Mouse (Mus musculus): Measurements from ENCODE around the gene Cdc25b. TPM values are rescaled to one million over a fixed set of nuclear protein-coding genes. Genes with fewer than 3 reads are reported as not detected.

The Cdc25b gene
- polyA plus RNA-seq (2017; shearing (Covaris generic)), result 100 to 1,000 TPM in 1 of 2 experiments, 10 to 100 TPM in 1; 71.8 to 191 TPM

GRCm38 (mm10) chr2:131186771-131187601 is at the start of gene Cdc25b, which contains the start of gene Spef1:
Cdc25b (plus strand) TSS chr2:131186949.
Spef1 (minus strand) TSS chr2:131187282.

DNA sequence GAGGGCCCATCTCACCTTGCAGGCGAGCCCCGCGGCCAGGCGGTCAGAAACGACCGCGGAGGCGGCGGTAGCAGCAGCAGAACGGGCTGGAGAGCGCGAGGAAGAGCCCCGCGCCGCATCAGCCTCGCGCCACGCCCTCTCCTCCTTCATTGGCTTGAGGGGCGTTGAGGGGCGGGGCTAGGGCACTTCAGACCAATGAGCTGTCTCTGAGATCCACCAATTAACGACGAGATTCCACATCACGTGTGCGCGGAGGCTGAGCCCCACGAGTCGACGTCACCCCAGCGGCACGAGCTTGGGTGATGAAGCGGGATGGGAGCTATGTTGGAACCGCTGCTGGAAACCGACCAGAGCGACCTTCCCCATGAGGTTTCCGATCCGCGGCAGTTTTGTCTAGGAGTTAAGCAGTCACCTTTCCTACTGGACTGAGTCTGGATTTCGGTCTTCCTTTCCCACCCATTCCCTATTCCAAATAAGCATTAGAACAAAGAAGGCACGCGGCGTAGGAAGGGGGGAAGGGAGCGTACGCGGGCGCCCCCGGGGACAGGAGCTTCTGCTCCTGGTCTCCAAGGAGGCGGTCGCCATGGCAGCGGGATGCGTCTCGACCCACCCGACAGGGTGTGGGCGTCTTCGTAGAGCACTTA is 26.7 kb upstream of the Cdc25b start, which contains the start of gene 1700037H04Rik:
TSS of gene 1700037H04Rik (minus strand) at position 144 of the 644 bp plus-strand sequence.

DNA sequence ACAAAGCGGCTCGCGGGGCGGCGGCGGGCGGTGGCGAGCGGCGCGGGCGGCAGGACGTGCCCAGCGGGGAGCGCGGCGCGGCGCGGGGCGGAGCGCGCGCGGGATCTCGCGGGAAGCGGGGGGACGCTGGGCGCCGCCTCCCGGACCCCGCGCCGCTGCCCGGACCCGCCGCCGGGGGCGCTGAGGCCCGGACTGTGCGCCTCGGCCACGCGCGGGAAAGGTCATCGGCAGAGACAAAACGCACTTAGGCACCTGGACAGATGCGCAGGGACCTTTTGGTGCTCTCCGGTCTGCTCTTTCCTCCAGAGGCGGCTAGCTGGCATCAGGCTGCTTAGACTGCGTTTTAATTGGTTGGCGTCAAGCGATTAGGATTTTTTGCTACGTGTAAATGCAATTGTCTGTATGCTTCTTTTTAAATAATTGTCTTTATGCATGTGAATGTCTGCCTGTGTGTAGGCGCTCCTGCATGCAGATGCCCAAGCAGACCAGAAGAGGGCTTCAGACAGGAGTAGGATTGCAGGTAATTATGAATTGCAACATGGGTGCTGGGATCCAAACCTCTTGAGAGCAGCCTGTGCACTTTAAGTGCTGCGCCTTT is 6.7 kb upstream of the Cdc25b start, which contains the start of gene Cenpb:
TSS of gene Cenpb (minus strand) at position 78 of the 598 bp plus-strand sequence.

DNA sequence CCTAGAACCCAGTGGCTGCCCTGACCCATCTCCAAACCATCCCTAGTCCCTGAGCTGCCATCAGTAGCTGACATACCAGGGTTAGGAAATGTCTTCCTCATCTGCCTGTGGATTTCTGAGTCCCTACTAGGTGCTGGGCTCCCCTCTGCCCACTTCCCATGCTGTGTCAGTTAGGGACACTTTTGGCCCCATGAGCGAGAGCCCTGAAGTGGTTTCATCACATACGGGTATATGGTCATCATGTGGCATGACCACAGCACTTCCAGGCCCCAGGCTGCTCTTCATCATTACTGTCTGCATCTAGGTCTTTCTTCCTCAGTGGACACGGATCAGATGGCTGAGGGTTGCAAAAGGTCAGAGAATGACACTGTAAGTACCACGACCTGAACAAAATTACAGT is 20.0 kb downstream of the Cdc25b start, which contains the start of gene Ap5s1:
TSS of gene Ap5s1 (plus strand) at position 301 of the 400 bp plus-strand sequence.

DNA sequence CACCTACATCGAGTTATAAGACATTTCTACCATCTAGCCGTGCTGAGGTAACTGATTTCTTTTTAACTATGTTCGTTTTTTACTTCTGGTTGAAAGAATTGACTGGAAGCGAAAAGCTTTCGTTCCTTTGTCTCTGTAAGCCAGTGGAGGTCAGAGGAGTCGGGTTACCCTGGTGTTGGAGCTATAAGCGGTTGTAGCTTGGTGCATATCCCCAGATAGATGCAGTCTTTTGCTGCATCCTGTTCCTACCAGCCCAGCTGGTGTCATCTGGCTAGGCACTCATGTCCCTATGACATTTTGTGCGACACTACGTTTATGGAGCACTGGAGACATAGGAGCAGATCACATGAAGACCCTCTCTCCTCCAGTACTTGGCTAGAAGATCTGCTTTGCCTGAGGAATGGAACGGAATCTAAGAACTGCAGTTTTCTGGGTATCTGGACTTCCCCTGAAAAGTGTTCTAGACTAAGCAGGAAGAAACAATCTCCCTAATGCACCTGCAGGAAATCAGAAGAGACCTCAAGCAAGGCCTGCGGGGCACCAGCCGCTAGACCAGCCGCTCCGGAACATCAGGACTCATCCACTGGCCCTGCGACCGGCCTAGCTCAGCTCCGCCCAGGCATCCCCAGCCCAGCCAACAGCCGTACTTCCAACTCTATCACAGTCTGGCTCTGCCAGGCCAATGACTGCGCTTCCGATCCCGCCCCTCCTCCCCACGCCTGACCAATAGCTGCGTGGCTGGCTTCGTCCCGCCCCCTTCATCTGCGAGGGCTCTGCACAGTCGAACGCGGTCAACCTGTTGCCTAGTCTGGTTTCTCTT is 46.8 kb downstream of the Cdc25b start, which contains the start of gene Mavs:
TSS of gene Mavs (plus strand) at position 757 of the 820 bp plus-strand sequence.

Other genes starting within 250 kb of the Cdc25b start
- under 1 TPM in 1 of 2 experiments, not detected in 1; 0.74 TPM for gene Gfra4, start 143.9 kb upstream of the Cdc25b start, polyA plus RNA-seq (2017; shearing (Covaris generic))
- gene Adam33, start 123.1 kb upstream of the Cdc25b start, polyA plus RNA-seq (2017; shearing (Covaris generic)), result 1 to 10 TPM in 1 of 2 experiments, under 1 TPM in 1; 0.24 to 1.2 TPM
- 1 to 10 TPM in 1 of 2 experiments, under 1 TPM in 1; 0.47 to 1.5 TPM for gene Siglec1, start 100.2 kb upstream of the Cdc25b start, polyA plus RNA-seq (2017; shearing (Covaris generic))
- not detected for gene Hspa12b, start 59.7 kb upstream of the Cdc25b start, polyA plus RNA-seq (2017; shearing (Covaris generic))
- not detected for gene Gm11037, start 53.5 kb upstream of the Cdc25b start, polyA plus RNA-seq (2017; shearing (Covaris generic))
- gene 1700037H04Rik, start 26.9 kb upstream of the Cdc25b start, polyA plus RNA-seq (2017; shearing (Covaris generic)), result 10 to 100 TPM; 29.1 to 30.9 TPM
- 1 to 10 TPM; 4.0 to 7.9 TPM for gene Cenpb, start 6.9 kb upstream of the Cdc25b start, polyA plus RNA-seq (2017; shearing (Covaris generic))
- under 1 TPM; 0.45 to 0.85 TPM for gene Spef1, start 333 bp downstream of the Cdc25b start, polyA plus RNA-seq (2017; shearing (Covaris generic))
- gene Ap5s1, start 20.1 kb downstream of the Cdc25b start, polyA plus RNA-seq (2017; shearing (Covaris generic)), result 10 to 100 TPM; 17.8 to 24.0 TPM
- gene Mavs, start 47.1 kb downstream of the Cdc25b start, polyA plus RNA-seq (2017; shearing (Covaris generic)), result 10 to 100 TPM; 16.4 to 25.0 TPM
- gene Pank2, start 75.5 kb downstream of the Cdc25b start, polyA plus RNA-seq (2017; shearing (Covaris generic)), result 100 to 1,000 TPM; 105 to 110 TPM
- under 1 TPM; 0.23 to 0.56 TPM for gene Rnf24, start 165.9 kb downstream of the Cdc25b start, polyA plus RNA-seq (2017; shearing (Covaris generic))

Measured in activated CD4-positive, CD25-positive, alpha-beta regulatory T cell (primary cell).